Mouse (Mus musculus): ENCODE data around the gene Pde2a. TPM values are rescaled to one million over a fixed set of nuclear protein-coding genes. Genes with fewer than 3 reads are reported as not detected.
A peak's percentile ranks its signal among the peaks of the same experiment; 100 is the strongest.

Pde2a gene
- polyA plus RNA-seq, 1 experiment from 2014 or later: 12.7 TPM

GRCm38 (mm10) chr7:101414661-101415511 is 6.6 kb upstream of the Pde2a start:
- peak; percentile 34 for ATAC-seq (replicated peaks; ENCODE audit: extremely low read depth, insufficient read depth, low FRiP score)
- no peak overlapping the region for H3K9ac ChIP-seq (ENCODE audit: low read length)

GRCm38 (mm10) chr7:101415512-101416100 is 5.9 kb upstream of the Pde2a start:
- ATAC-seq (replicated peaks; ENCODE audit: extremely low read depth, insufficient read depth, low FRiP score): no peak
- no peak overlapping the region for H3K27ac ChIP-seq (ENCODE audit: low read length)
- 38% methylated on average over 8 of the region's 8 CpGs for WGBS

More at GRCm38 (mm10) chr7:101414661-101415511, 6.6 kb upstream of the Pde2a start:
- Histone ChIP-seq H3K27me3 (ENCODE audit: control insufficient read depth, insufficient read depth, low read length) (peaks cover 19% of the 10 kb centered on the region), H3K27ac (ENCODE audit: low read length) (no peak overlapping the region), H3K36me3 (ENCODE audit: control insufficient read depth, insufficient read depth) (peaks cover 11% of the 10 kb centered on the region), H3K4me3 (ENCODE audit: low read length) (no peak overlapping the region), H3K9me3 (replicated peaks; ENCODE audit: control insufficient read depth, low read length) (no peaks in the 10 kb centered on the region), H3K4me2 (ENCODE audit: low read depth, low read length) (no peak overlapping the region), H3K4me1 (ENCODE audit: control insufficient read depth, insufficient read depth, low read length) (peaks cover 12% of the 10 kb centered on the region)
- 23% methylated on average over 7 of the region's 7 CpGs for WGBS

GRCm38 (mm10) chr7:101416391-101416790 is 5.1 kb upstream of the Pde2a start:
- peaks cover 27% of the 10 kb centered on the region for H3K27me3 ChIP-seq (ENCODE audit: control insufficient read depth, insufficient read depth, low read length)
- no peak for ATAC-seq (replicated peaks; ENCODE audit: extremely low read depth, insufficient read depth, low FRiP score)
- 50% methylated on average over 5 of the region's 5 CpGs for WGBS
- no peak overlapping the region for H3K27ac ChIP-seq (ENCODE audit: low read length)
- no peak overlapping the region for H3K4me2 ChIP-seq (ENCODE audit: low read depth, low read length)
- no peak overlapping the region for H3K4me3 ChIP-seq (ENCODE audit: low read length)
- no peak overlapping the region for H3K9ac ChIP-seq (ENCODE audit: low read length)
- peaks cover 3% of the 10 kb centered on the region; the same call in 1 of the 2 replicates for H3K36me3 ChIP-seq (ENCODE audit: control insufficient read depth, insufficient read depth)
- H3K4me1 ChIP-seq (ENCODE audit: control insufficient read depth, insufficient read depth, low read length): peaks cover 12% of the 10 kb centered on the region
- H3K9me3 ChIP-seq (replicated peaks; ENCODE audit: control insufficient read depth, low read length): no peaks in the 10 kb centered on the region

More at GRCm38 (mm10) chr7:101415512-101416100, 5.9 kb upstream of the Pde2a start:
- H3K27me3 ChIP-seq (ENCODE audit: control insufficient read depth, insufficient read depth, low read length): peaks cover 26% of the 10 kb centered on the region
- no peak overlapping the region for H3K4me3 ChIP-seq (ENCODE audit: low read length)
- H3K4me2 ChIP-seq (ENCODE audit: low read depth, low read length): no peak overlapping the region
- H3K36me3 ChIP-seq (ENCODE audit: control insufficient read depth, insufficient read depth): peaks cover 7% of the 10 kb centered on the region
- peaks cover 12% of the 10 kb centered on the region for H3K4me1 ChIP-seq (ENCODE audit: control insufficient read depth, insufficient read depth, low read length)
- no peaks in the 10 kb centered on the region for H3K9me3 ChIP-seq (replicated peaks; ENCODE audit: control insufficient read depth, low read length)
- H3K9ac ChIP-seq (ENCODE audit: low read length): no peak overlapping the region

GRCm38 (mm10) chr7:101419013-101419770 is 2.3 kb upstream of the Pde2a start:
- Histone ChIP-seq H3K36me3 (ENCODE audit: control insufficient read depth, insufficient read depth) (no peaks in the 10 kb centered on the region), H3K9me3 (replicated peaks; ENCODE audit: control insufficient read depth, low read length) (no peaks in the 10 kb centered on the region), H3K27me3 (ENCODE audit: control insufficient read depth, insufficient read depth, low read length) (peaks cover 32% of the 10 kb centered on the region), H3K4me1 (ENCODE audit: control insufficient read depth, insufficient read depth, low read length) (peaks cover 12% of the 10 kb centered on the region), H3K4me2 (ENCODE audit: low read depth, low read length) (no peak overlapping the region), H3K9ac (ENCODE audit: low read length) (no peak overlapping the region), H3K27ac (ENCODE audit: low read length) (no peak overlapping the region), H3K4me3 (ENCODE audit: low read length) (no peak overlapping the region)
- 4% methylated on average over 27 of the region's 27 CpGs for WGBS
- no peak for ATAC-seq (replicated peaks; ENCODE audit: extremely low read depth, insufficient read depth, low FRiP score)

- Histone ChIP-seq H3K9ac (ENCODE audit: low read length) (no peak overlapping the region), H3K9me3 (replicated peaks; ENCODE audit: control insufficient read depth, low read length) (no peaks in the 10 kb centered on the region), H3K27ac (ENCODE audit: low read length) (no peak overlapping the region), H3K36me3 (ENCODE audit: control insufficient read depth, insufficient read depth) (no peaks in the 10 kb centered on the region), H3K4me2 (ENCODE audit: low read depth, low read length) (no peak overlapping the region), H3K4me3 (ENCODE audit: low read length) (no peak overlapping the region), H3K27me3 (ENCODE audit: control insufficient read depth, insufficient read depth, low read length) (peaks cover 33% of the 10 kb centered on the region), H3K4me1 (ENCODE audit: control insufficient read depth, insufficient read depth, low read length) (no peaks in the 10 kb centered on the region)
- ATAC-seq (replicated peaks; ENCODE audit: extremely low read depth, insufficient read depth, low FRiP score): 0 out of 2 replicates have a peak, but pooled peaks have one; percentile 37
- 27% methylated on average over 3 of the region's 3 CpGs for WGBS
Observed at GRCm38 (mm10) chr7:101422069-101422468, 578 bp downstream of the Pde2a start.

GRCm38 (mm10) chr7:101422646-101423045 is 1.2 kb downstream of the Pde2a start:
- ATAC-seq (replicated peaks; ENCODE audit: extremely low read depth, insufficient read depth, low FRiP score): no peak
- Histone ChIP-seq H3K4me1 (ENCODE audit: control insufficient read depth, insufficient read depth, low read length) (no peaks in the 10 kb centered on the region), H3K9ac (ENCODE audit: low read length) (no peak overlapping the region), H3K27ac (ENCODE audit: low read length) (no peak overlapping the region), H3K27me3 (ENCODE audit: control insufficient read depth, insufficient read depth, low read length) (peaks cover 30% of the 10 kb centered on the region), H3K4me3 (ENCODE audit: low read length) (no peak overlapping the region), H3K9me3 (replicated peaks; ENCODE audit: control insufficient read depth, low read length) (no peaks in the 10 kb centered on the region), H3K4me2 (ENCODE audit: low read depth, low read length) (no peak overlapping the region), H3K36me3 (ENCODE audit: control insufficient read depth, insufficient read depth) (no peaks in the 10 kb centered on the region)
- 82% methylated on average over 8 of the region's 8 CpGs for WGBS

- Histone ChIP-seq H3K9ac (ENCODE audit: low read length) (no peak overlapping the region), H3K4me3 (ENCODE audit: low read length) (no peak overlapping the region), H3K36me3 (ENCODE audit: control insufficient read depth, insufficient read depth) (no peaks in the 10 kb centered on the region), H3K4me2 (ENCODE audit: low read depth, low read length) (no peak overlapping the region), H3K27ac (ENCODE audit: low read length) (no peak overlapping the region), H3K4me1 (ENCODE audit: control insufficient read depth, insufficient read depth, low read length) (no peaks in the 10 kb centered on the region), H3K9me3 (replicated peaks; ENCODE audit: control insufficient read depth, low read length) (no peaks in the 10 kb centered on the region), H3K27me3 (ENCODE audit: control insufficient read depth, insufficient read depth, low read length) (peaks cover 22% of the 10 kb centered on the region)
- ATAC-seq (replicated peaks; ENCODE audit: extremely low read depth, insufficient read depth, low FRiP score): no peak
- WGBS: 51% methylated on average over 6 of the region's 6 CpGs
Observed at GRCm38 (mm10) chr7:101423970-101424369, 2.5 kb downstream of the Pde2a start.

- no peaks in the 10 kb centered on the region for H3K9me3 ChIP-seq (replicated peaks; ENCODE audit: control insufficient read depth, low read length)
- H3K9ac ChIP-seq (ENCODE audit: low read length): no peak overlapping the region
- no peak overlapping the region for H3K4me2 ChIP-seq (ENCODE audit: low read depth, low read length)
- no peak for ATAC-seq (replicated peaks; ENCODE audit: extremely low read depth, insufficient read depth, low FRiP score)
- H3K36me3 ChIP-seq (ENCODE audit: control insufficient read depth, insufficient read depth): no peaks in the 10 kb centered on the region
- WGBS: 51% methylated on average over 8 of the region's 8 CpGs
- H3K27me3 ChIP-seq (ENCODE audit: control insufficient read depth, insufficient read depth, low read length): peaks cover 6% of the 10 kb centered on the region; the same call in 1 of the 2 replicates
- H3K4me1 ChIP-seq (ENCODE audit: control insufficient read depth, insufficient read depth, low read length): no peaks in the 10 kb centered on the region
- no peak overlapping the region for H3K4me3 ChIP-seq (ENCODE audit: low read length)
- no peak overlapping the region for H3K27ac ChIP-seq (ENCODE audit: low read length)
Observed at GRCm38 (mm10) chr7:101426692-101427091, 5.2 kb downstream of the Pde2a start.

All from heart, embryonic 16.5 days (tissue).